Mouse (Mus musculus): ENCODE results near the gene Gfer. TPM values are rescaled to one million over a fixed set of nuclear protein-coding genes. Genes with fewer than 3 reads are reported as not detected.

Gene Gfer
- total and polyA plus RNA-seq, 3 experiments, result 69.1 to 105 (median 94.8) TPM

DNA sequence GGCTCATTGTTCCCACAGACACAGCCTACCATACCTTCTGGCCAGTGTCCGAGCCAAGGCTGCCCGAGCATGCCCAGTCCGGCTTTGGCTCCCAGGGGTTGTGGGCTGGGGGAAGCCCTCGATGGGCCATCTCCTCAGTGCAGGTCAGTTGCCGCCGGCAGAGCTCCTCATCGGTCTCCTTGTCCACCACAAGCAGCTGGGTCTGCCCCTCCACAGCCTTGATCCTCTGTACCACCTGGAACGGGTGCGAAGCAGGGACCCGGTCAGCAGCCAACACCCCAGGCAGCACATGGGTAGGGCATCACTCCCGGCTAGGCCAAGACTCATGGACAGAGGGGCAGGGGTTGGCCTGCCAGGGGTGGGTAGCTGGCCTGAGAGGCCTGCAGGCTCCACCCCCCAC lies 48.5 kb downstream of the Gfer start:
- Histone ChIP-seq H3K4me3 (replicated peaks in 1 of 3; ENCODE audit: low read depth in 2 of 3, low read length in 2 of 3, poor library complexity in 1 of 3) (no peak overlapping the region), H3K27ac (ENCODE audit: insufficient read depth, low read depth) (no peak overlapping the region), H3K9ac (ENCODE audit: insufficient read depth, low read depth) (no peak overlapping the region), H3K79me2 (replicated peaks; ENCODE audit: control insufficient read depth, extremely low read depth, insufficient read depth, poor library complexity, severe bottlenecking) (no peaks in the 10 kb centered on the region), H3K36me3 (replicated peaks in 1 of 2; ENCODE audit: control insufficient read depth in 1 of 2, insufficient read depth in 1 of 2, low read length in 1 of 2) (no peaks in the 10 kb centered on the region), H3K27me3 (replicated peaks) (peaks cover 28% of the 10 kb centered on the region), H3K4me2 (ENCODE audit: insufficient read depth, low read depth, poor library complexity, severe bottlenecking) (no peak overlapping the region), H3K4me1 (ENCODE audit: control insufficient read depth in 1 of 2, insufficient read depth in 2 of 2) (peaks cover 12 to 45% of the 10 kb centered on the region in 2 experiments), H3K9me3 (replicated peaks; ENCODE audit: low read length) (no peaks in the 10 kb centered on the region)
- TF ChIP-seq ZMIZ1 (IDR thresholded peaks at IDR 0.05; ENCODE audit: low read depth, low read length) (no peak), SMC3 (IDR thresholded peaks at IDR 0.05; ENCODE audit: low read depth, low read length) (no peak), NELFE (IDR thresholded peaks at IDR 0.05; ENCODE audit: low read depth, low read length) (no peak), BHLHE40 (IDR thresholded peaks at IDR 0.05; ENCODE audit: low read depth, low read length) (no peak), IRF4 (IDR thresholded peaks at IDR 0.05; ENCODE audit: low read depth, low read length) (no peak), JUND (conservative IDR thresholded peaks at IDR 0.05; ENCODE audit: low read depth, low read length) (no peak), ETS1 (conservative IDR thresholded peaks at IDR 0.05; ENCODE audit: low read depth, low read length) (no peak), RCOR1 (conservative IDR thresholded peaks at IDR 0.05; ENCODE audit: low read depth, low read length) (no peak)
- in situ Hi-C loops (cut with MboI; ENCODE audit: low pct_ligation_motif_present, low pct_unique_long_range_greater_than_20kb, low sequenced_read_pairs) (no loop called here), dilution Hi-C loops (cut with MboI; ENCODE audit: extremely low pct_ligation_motif_present, extremely low pct_unique_long_range_greater_than_20kb, low sequenced_read_pairs) (no loop called here)
- DNase-seq (ENCODE audit: extremely low read depth), result no peak

DNA sequence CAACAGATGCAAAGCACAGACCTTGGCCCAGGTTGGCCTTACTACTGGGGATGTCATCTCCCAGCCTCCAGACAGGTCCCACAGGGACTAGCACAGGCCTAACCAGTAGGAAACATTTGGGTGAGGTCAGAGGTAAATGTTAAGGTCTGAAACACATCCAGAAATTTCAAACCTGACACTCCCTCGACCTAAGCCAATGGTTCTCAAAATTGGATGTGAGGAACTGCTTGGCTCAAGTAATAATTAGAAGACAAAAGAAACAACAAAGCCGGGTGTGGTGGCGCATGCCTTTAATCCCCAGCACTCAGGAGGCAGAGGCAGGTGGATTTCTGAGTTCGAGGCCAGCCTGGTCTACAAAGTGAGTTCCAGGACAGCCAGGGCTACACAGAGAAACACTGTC lies 49.6 kb downstream of the Gfer start:
- no peak overlapping the region for H3K4me2 ChIP-seq (ENCODE audit: insufficient read depth, low read depth, poor library complexity, severe bottlenecking)
- in situ Hi-C loops (cut with MboI; ENCODE audit: low pct_ligation_motif_present, low pct_unique_long_range_greater_than_20kb, low sequenced_read_pairs), result no loop called here

DNA sequence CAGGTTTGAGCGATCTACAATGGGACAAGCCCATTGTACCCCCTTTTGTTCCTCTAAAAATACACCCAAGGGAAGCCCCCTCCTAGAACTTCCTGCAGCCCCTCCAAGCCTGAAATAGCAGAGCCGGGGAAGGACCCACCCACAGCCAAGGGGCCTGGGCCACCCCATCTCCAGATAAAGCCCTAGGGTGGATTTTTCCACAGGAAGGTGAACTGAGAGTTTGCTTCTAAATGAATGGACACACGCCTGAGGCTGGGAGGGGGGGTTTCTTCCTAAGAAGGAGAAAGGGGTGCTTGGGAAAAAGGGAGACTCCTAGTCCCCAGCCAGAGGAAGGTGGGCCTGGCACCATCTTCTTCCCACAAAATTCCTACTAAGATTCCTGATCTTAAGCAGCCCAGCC lies 50.0 kb downstream of the Gfer start:
- H3K79me2 ChIP-seq (replicated peaks; ENCODE audit: control insufficient read depth, extremely low read depth, insufficient read depth, poor library complexity, severe bottlenecking), result no peaks in the 10 kb centered on the region
- no peak overlapping the region for H3K4me2 ChIP-seq (ENCODE audit: insufficient read depth, low read depth, poor library complexity, severe bottlenecking)
- peaks cover 22% of the 10 kb centered on the region for H3K27me3 ChIP-seq (replicated peaks)
- in situ Hi-C loops (cut with MboI; ENCODE audit: low pct_ligation_motif_present, low pct_unique_long_range_greater_than_20kb, low sequenced_read_pairs) (no loop called here), dilution Hi-C loops (cut with MboI; ENCODE audit: extremely low pct_ligation_motif_present, extremely low pct_unique_long_range_greater_than_20kb, low sequenced_read_pairs) (no loop called here)
- H3K4me3 ChIP-seq (replicated peaks in 1 of 3; ENCODE audit: low read depth in 2 of 3, low read length in 2 of 3, poor library complexity in 1 of 3), result no peak overlapping the region
- H3K9me3 ChIP-seq (replicated peaks; ENCODE audit: low read length), result no peaks in the 10 kb centered on the region
- H3K9ac ChIP-seq (ENCODE audit: insufficient read depth, low read depth), result no peak overlapping the region
- H3K4me1 ChIP-seq (ENCODE audit: control insufficient read depth in 1 of 2, insufficient read depth in 2 of 2), result peaks cover 12 to 46% of the 10 kb centered on the region in 2 experiments
- no peak for DNase-seq (ENCODE audit: extremely low read depth)
- no peak overlapping the region for H3K27ac ChIP-seq (ENCODE audit: insufficient read depth, low read depth)
- H3K36me3 ChIP-seq (replicated peaks in 1 of 2; ENCODE audit: control insufficient read depth in 1 of 2, insufficient read depth in 1 of 2, low read length in 1 of 2), result no peaks in the 10 kb centered on the region
- TF ChIP-seq USF2 (conservative IDR thresholded peaks at IDR 0.05; ENCODE audit: low read depth, low read length) (no peak), E2F4 (IDR thresholded peaks at IDR 0.05; ENCODE audit: insufficient replicate concordance, low read depth, low read length) (no peak), HCFC1 (IDR thresholded peaks at IDR 0.05; ENCODE audit: low read depth, low read length) (no peak), ZNF384 (IDR thresholded peaks at IDR 0.05; ENCODE audit: low read depth, low read length) (no peak), CHD2 (IDR thresholded peaks at IDR 0.05; ENCODE audit: low read length) (no peak), UBTF (IDR thresholded peaks at IDR 0.05; ENCODE audit: low read depth, low read length) (no peak), ZC3H11A (IDR thresholded peaks at IDR 0.05; ENCODE audit: low read depth, low read length) (no peak), EP300 (IDR thresholded peaks at IDR 0.05; ENCODE audit: low read length) (no peak), MAX (IDR thresholded peaks at IDR 0.05; ENCODE audit: low read length) (no peak), CHD1 (IDR thresholded peaks at IDR 0.05; ENCODE audit: low read depth, low read length) (no peak)

More for the DNA sequence above, 49.6 kb downstream of the Gfer start:
- no peaks in the 10 kb centered on the region for H3K9me3 ChIP-seq (replicated peaks; ENCODE audit: low read length)
- H3K27ac ChIP-seq (ENCODE audit: insufficient read depth, low read depth), result no peak overlapping the region
- H3K9ac ChIP-seq (ENCODE audit: insufficient read depth, low read depth), result no peak overlapping the region
- no peaks in the 10 kb centered on the region for H3K79me2 ChIP-seq (replicated peaks; ENCODE audit: control insufficient read depth, extremely low read depth, insufficient read depth, poor library complexity, severe bottlenecking)
- dilution Hi-C loops (cut with MboI; ENCODE audit: extremely low pct_ligation_motif_present, extremely low pct_unique_long_range_greater_than_20kb, low sequenced_read_pairs), result no loop called here
- no peak for DNase-seq (ENCODE audit: extremely low read depth)
- TF ChIP-seq POLR2A (IDR thresholded peaks at IDR 0.05; ENCODE audit: low read depth, low read length), result no peak
- H3K36me3 ChIP-seq (replicated peaks in 1 of 2; ENCODE audit: control insufficient read depth in 1 of 2, insufficient read depth in 1 of 2, low read length in 1 of 2), result no peaks in the 10 kb centered on the region
- no peak overlapping the region for H3K4me3 ChIP-seq (replicated peaks in 1 of 3; ENCODE audit: low read depth in 2 of 3, low read length in 2 of 3, poor library complexity in 1 of 3)
- H3K27me3 ChIP-seq (replicated peaks), result peaks cover 22% of the 10 kb centered on the region
- peaks cover 12 to 46% of the 10 kb centered on the region in 2 experiments for H3K4me1 ChIP-seq (ENCODE audit: control insufficient read depth in 1 of 2, insufficient read depth in 2 of 2)
